Mouse (Mus musculus): ENCODE results near the gene Grin2a.

Gene Grin2a

DNA sequence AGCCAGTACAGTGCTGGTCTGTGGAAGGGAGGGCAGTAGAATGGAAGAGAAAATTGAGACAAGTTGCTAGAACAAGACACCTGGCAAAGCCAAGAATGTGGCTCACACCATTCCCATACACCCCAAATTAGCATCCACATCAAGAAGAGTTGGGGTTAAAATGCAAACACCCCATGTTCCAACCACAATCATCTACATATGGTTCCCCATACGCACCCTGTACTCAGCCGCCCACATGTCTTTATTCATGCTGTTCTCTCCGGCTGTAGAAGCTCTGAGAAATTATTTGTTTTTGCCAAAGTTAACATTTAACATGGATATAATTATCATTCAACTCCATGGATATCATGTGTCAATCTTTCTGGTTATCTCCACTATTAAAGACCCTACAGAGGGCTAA, 22.7 kb downstream of the Grin2a start:
- CTCF ChIA-PET: no interaction called here

DNA sequence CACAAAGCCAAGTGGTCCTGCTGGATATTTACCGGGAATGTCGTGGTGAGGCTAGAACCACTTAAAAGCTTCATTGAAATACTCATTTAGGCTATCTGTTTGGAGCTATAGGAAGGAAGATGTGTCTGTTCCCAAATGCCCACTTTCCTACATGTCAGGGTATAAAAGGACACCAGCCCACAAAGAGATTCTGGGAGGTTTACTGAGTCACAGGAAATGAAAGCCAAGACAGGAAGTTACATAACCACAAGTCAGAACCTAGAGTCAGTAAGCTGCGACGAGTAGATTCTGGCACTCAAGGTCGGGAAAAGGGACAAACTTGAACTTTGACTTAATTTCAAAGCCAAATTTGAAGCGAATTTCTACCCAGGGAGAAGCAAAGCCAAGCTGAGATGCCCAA, 30.9 kb downstream of the Grin2a start:
- CTCF ChIA-PET: no interaction called here

DNA sequence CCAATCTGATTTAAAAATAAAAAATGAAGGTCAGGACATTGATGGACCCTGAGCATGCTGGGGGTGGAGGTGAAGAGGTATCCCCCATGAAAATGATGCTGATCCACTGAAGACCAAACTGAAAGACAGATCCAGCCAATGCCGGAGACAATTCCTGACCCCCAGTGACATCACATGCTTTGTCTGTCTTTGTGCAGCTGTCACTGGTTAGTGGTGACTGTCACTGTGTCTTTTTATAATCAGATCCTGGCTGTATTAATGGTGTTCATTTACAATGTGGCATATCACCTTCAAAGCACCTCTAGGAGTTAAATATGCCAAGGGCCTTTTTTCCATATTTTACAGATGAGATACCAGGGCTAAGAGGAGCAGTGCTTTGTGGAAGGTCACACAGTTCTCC, 32.9 kb downstream of the Grin2a start:
- CTCF ChIA-PET: no interaction called here

DNA sequence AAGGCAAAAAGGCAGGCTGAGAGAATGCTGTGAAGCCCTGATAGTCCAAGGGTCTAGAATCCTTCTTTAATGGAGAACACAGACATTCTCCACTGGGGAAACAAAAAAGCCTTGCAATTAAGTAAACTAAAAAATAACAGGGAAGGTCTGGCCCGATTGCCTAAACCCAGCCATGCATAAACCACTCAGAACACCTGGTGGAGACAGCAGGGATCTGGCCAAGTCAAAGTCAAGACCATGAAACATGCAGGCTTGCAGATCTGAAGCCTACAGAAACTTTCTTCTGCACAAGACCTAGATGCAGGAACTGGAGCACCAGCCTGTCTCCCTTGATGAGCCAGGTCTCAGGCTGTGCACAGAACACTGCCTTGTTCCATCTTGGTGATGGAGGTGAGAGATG, 36.0 kb downstream of the Grin2a start:
- CTCF ChIA-PET: no interaction called here

DNA sequence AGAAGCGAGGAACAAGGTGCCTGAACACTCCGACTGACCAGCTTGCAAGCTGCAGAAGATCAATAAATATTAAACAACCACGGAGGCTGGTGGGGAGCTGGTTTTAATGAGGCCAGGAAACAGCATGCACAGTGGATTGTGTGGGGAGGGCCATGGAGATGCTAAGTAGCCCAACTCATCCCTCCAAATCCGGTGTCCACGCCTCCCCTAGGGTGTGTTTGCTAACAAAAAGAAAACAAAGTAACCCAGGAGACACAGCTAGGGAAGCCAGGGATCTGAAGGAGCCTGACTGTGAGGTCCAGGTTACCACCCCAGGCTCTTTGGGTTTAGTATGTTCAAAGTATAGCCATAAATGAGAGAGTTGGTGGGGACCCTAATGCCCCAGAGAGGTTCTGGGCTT, 41.1 kb downstream of the Grin2a start:
- CTCF ChIA-PET: no interaction called here

DNA sequence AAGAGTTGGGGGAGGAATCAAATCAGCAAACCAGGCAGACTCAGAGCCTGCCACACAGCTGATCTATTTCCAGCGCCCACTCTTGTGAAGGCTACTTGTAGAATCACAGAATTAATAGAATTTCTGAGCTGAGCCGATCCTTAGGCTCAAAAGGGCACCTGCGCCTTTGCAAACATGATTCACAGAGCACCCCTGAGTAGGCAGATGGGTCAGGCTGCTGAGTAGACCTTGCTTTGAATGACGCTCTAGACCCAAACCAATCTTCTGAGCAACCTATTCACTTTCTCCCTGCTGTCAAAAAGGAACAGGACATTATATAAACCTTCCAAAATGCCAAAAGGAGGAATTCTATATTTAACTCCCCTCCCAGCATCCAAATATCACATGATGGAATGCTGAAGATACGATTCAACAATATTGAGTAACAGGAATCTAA, 41.9 kb downstream of the Grin2a start:
- CTCF ChIA-PET: no interaction called here

DNA sequence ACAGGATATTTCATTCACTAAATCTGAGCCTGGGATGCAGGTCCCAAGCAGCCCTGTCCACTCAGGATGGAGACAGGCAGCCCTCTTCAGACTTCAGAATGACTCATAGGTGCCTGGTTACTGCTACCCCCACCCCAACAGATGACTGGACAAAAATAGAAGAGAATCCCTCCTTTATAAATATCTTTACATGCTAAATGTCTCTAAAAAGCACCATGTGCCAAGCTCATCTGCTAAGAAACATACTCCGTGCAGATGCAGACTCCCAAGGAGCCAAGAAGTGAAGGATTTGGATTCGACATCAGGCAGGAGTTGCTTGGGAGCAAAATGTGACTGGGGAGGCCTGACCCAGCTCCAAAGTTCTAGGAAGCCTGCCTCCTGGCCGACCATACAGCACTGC, 46.1 kb downstream of the Grin2a start:
- CTCF ChIA-PET: no interaction called here

DNA sequence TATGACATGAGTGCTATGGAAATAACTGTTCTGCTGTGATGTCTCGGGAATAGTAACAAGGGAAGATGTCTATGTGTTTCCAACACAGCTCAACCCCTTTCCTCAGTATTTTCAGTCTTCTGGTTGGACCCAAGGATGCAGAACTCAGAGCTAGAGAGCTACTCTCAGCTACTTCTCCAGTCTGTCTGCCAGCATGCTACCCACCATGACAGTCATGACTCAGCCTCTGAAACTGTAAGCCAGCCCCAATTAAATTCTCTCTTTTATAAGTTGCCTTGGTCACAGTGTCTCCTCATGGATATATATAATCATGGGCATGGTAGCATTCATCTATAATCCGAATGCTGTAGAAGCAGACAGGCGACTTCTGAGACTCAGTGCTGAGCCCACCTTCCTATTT, 47.9 kb downstream of the Grin2a start:
- CTCF ChIA-PET: no interaction called here

DNA sequence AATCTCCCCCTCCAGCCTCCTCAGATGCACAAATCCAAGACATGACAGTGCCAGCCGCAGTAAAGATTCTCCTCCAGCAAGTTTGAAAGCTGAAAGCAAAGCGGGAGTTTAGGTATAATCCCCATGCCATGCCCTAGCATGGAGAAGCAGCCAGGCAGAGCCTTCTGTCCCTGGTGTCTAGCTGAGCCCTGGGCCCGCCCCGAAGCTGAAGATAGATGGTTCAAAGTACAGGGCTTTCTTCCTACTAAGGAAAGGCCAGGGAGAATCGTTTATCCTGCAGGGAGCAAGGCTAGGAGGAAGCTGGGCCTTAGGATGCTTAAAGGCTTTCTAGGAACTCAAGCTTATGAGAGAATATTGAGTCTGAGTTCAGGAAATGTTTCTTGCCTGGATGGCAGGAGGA, 50.5 kb downstream of the Grin2a start:
- CTCF ChIA-PET: no interaction called here

DNA sequence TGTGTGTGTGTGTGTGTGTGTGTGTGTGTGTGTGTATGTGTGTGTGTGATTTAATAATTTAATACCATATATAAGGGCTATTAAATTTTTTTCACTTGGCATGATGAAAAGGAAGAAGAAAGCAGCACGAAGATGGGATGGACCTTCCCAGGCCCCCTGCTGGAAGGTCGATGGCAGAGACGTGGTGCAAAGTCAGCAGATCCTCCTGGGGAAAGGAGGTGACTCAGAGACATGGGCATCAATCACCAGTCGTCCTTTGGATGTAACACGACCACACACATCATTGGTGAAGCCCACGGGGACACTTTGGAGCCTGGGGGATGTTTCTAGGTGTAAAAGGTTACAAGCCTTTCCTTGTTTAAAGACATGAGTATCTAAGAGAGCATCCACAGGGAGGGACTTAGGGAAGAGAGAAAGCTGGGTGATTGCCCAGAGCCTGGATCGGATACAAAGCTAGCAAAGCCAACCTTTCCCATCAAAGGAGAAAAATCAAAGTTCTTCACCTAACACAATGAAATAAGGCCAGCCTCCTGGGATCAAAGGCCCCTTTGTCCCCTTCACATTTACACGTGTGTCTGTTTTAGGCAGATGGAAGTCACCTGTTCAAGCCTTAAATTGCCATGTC, 53.9 kb downstream of the Grin2a start:
- CTCF ChIA-PET: no interaction called here

DNA sequence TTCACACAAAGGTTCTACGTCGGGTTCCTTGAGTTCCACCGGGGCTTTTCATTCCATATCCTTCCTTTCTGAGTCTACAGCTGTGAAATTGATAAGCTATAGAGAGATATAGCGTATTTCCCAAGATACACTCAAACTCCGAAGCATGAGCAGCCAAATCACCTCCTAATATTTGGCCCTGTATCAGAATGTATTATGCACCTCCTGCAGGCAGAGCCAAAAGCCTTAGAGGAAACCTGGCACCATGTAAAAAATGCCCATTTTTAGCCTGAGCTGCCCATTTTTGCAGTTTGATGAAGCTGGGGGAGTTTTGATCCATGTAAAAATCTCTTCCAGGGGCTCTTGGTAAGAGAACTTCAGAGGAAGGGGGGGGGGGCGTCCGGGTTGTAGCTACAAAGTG, 54.6 kb downstream of the Grin2a start:
- CTCF ChIA-PET: no interaction called here

DNA sequence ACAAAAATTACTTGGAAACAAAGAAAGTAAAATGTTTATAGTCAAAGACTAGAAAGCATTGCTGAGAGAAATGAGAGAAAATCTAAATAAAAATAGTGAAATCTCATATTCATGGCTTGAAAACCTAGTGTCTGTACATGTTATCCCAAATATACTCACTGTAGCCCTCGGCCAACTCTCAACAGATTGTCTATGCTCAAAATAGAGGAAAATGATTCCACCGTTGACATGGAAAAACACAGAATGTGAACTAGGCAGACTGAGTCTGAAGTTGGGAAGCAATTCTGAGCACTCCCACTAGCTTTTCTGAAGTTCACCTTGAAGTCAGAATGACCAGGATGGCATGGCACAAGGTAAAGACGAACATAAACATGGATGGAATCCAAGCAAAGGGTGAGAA, 84.7 kb downstream of the Grin2a start:
- CTCF ChIA-PET: no interaction called here

DNA sequence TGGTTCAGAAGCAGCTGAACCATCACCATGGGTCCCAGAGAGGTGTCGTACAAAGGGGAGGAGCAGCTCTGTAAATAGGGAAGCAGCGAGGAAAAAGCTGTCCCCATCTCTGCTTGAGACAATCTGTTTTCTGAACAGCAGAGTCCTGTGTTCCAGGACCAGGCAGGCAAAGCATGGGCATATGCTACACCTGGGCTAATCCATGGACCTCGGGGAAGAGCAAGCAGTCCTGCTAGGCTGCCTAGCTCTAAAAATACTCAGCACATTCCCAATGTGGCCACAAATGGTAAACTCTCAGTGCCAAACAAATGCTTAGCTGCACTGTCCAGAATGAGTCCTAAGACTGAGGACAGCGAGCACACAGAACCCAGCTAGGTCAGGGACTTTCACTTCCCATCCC, 86.1 kb downstream of the Grin2a start:
- CTCF ChIA-PET: no interaction called here

DNA sequence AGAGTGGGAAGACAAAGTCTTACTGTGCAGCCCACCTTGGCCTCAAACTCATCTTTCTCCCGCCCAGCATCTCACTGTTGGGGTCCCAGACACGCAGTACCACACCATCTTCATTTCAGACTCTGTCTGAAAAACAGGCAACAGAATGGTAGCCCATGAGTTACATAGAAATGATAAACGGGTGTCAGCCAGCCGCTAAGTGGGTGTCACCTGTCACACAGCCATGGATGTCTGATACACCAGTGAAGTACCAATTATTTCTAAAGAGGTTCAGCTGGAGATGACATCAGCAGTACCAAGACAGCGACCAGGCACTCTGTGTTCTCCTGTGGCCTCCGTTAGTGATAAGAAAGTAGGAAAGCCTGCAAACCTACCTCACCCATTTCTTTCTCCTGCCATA, 90.9 kb downstream of the Grin2a start:
- CTCF ChIA-PET: no interaction called here

DNA sequence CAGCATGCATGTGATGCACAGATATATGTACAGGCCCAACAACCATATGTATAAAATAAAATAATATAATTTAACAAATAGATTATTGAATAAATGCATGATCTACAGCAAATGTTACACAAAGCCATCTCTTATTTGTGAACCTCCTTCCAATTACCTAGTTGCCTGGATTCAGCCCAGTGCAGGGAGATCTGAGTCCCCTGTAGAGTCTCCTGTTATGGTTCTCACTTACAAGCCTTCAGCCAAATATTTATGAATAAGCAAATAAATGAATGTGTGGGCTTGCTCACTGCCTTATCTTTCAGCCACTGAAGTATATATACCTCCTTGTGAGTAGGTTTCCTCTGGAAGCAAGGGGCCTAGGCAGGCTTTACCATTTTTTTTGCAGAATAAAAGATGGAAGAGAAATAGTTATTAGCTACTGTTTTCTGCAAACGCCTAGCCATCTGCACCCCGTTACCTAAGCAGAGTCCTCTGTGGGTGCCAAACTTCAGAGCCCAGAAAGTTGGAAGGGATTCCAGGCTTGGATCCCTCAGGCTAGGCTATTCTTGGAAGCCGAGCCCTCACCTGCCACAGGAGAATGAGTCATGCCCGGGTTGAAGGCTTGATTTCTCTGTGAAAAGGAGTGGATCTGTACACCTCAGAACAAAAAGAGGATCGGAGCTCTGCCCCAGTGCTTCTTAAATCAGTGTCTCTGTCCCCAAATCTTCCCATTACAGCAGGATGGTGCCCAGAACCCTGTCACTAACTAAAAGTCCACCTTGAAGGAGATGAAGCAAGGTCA, 92.5 kb downstream of the Grin2a start:
- CTCF ChIA-PET: no interaction called here

DNA sequence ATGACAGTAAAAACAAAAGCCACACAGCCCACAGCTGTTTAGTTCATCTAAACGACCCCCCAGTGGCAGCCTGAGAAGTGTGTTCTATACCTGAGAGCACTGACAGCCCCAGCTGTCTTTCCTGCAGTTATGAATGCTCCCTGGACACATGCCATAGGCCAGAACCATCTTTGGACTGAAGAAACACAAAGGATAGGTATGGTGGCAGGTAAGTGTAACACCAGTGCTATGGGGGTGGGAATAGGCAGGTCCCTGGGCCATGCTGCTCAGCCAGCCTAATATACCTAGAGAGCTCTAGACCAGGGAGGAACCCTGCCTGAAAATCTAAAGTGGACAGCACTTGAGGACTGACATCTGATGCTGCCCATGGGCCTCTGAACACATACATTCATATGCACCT, 93.9 kb downstream of the Grin2a start:
- CTCF ChIA-PET: no interaction called here

DNA sequence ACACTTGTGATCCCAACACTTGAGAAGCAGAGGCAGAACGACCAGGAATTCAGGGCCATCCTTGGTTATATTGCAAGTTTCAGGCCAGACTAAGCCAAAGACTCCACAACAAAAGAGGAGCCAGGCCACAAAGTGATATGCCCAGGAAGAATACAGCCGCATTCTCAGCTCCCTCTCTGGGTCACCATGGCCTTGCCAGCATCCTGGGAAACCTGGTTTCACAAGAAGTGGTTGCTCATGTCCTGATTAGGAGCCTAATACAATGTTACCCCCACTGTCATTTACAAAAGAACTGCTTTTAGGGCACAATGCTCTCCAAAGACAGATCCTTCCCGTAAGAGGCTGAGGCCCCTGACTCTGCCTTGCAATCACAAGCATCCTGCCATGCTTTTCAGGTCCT, 94.4 kb downstream of the Grin2a start:
- CTCF ChIA-PET: no interaction called here

DNA sequence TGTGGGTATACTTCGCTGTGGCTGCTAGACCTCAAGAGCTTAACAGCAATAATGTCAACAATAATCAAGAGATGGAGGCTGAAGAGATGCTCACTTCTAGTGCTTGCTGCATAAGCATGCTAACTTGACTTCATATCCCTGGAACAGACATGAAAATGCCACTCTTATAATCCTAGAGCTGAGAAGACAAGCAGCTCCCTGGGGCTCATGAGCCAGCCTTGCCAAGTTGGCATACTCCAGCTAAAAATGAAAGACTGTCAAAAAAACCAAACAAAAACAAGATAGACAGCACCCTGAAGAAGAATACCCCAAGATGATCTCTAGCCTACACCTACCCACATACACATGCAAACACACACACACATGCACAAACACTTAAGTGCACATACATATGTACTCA, 95.2 kb downstream of the Grin2a start:
- CTCF ChIA-PET: no interaction called here

DNA sequence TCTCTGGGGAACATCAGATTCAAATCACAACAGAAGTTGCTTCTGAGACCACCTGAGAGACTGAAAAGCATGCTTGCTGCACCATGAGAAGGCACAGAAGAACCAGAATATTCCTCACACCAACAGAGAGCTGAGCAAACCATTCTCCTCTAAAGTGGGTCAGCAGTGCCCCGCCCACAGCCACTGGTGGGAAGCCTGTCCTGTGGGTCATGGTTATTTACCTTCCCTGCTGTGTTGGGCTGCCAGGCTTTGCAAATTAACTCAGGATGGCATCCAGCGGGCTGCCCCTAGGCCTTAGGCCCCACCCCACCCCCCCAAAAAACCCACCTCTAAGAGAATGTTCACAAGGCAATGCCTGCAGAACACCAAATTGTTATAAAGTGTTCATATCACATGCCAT, 96.2 kb downstream of the Grin2a start:
- CTCF ChIA-PET: no interaction called here

DNA sequence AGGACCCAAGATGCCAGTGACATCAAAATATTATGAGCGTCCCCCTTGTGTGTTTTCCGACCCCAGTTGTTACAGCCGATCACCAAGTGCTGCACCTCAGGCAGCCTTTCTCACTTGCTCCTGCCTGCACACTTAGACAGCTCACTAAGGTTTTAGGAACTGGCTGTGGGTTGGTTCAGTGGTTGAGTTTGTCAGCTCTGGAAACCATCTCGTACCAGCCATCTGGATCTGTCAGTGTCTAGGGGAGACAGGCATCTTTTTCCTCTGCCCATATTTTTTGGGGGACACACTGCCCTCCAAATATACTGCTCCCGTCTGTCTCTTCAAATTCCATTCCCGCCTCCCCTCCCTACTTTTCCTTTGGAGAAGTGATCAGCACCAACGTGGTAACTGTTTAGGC, 99.8 kb downstream of the Grin2a start:
- CTCF ChIA-PET: interaction anchor here (0.6 kb wide), 1 partner anchor 270 kb away, joined by 5 read pairs; no protein-coding TSS in a partner anchor

DNA sequence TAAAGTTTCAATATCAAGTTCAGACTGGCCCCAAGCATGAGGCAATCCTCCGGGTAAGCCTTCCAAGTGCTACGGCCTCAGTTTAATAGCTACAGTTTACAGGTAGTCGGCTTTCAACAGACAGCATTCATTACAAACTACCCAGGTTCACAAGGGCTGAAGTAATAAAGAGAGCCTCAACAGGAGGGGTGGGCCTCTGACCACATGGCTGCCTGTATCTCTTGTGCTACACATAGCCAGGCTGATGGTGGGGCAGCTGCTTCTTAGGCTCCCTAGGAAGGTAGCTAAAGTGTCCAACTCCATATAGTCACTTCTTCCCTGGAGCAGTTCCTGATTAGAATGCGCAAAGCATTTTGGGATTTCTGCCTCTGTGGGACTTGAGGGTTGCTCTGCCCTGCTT, 109.2 kb downstream of the Grin2a start:
- CTCF ChIA-PET: no interaction called here

DNA sequence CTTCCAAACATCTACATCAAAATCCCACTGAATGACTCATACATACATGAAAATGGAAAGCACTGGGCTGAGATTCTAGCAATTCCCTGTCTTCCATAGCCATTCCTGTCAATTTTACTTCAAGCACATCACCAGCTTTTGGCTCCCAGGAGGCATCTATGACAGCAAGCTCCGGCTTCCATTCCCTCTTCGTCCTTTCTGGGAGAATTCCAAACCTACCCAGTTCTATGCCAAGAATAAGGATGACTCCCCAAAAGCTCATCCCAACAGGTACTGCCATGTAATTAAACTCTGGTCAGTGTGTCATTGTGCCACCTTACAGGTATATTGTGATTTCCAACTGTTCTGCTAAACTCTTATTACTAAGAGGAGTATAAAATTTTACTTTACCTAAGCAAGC, 111.2 kb downstream of the Grin2a start:
- CTCF ChIA-PET: interaction anchor here (0.7 kb wide), 1 partner anchor 696 kb away, joined by 4 read pairs; no protein-coding TSS in a partner anchor

DNA sequence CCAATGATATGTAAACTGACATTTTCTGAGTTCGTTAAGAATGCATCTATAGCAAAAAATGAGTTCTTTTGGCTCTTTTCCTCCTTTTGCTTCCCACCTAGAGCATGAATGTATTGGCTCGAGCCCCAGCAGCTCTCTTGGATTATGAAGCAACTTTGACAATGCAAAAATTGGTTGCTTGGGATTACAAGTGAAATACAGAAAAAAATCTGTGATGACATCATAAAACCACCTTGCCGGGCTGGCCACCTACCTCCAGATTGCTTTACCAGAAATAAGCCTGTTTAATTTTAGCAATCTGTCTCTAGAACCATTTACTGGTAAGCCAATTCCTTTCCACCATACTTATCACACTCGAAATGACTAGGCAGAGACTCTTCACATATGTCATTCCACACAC, 112.9 kb downstream of the Grin2a start:
- CTCF ChIA-PET: no interaction called here

DNA sequence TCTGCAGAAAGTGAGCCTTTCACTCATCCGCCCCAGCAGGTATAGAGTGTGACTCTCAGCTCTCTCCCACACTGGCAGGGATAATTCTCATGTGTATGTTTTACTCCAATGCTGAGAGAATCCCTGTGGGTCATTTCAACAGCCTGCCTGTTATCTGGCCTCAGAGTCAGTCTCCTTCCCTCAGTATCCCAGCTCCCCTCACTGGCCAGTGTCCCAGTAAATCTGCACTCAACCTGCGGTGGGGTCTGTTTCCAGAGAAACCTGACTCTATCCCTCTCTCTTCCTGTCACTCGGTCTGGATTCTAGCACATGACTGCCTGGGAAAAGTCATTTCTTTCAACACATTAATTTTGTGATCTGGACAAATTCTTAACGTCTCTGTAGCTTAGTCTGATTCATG, 122.4 kb downstream of the Grin2a start:
- CTCF ChIA-PET: no interaction called here
